15 mouse cellular contexts compared by ENCODE assay signal in the genomic region with DNA sequence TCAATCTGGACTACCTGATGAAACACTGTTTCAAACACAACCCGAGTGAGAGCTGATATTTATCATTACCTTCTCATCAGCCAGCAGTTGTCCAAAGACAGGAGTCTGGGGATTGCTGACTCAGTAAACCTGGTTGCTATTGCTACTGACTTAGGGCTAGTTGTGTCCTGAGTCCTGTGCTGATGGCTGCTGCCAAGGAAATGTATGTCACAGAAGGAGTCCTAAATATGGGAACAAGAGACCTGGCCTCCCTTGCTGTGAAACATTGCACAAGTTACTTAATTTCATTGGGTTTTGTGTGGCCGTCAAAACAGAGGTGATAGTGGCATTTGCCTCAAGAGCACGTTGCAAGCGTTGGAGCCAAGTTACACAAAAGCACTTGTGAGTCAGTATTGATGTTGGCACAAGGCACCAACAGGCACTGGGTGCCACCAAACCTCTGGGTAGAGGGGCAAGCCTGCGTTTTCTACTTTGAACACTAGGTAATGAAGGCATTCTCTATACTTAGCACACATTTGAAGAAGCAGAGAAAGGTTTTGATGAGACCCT. TPM values are rescaled to one million over a fixed set of nuclear protein-coding genes. Genes with fewer than 3 reads are reported as not detected.
DNase-seq lines count a peak whose midpoint lies in the region.
"Had no signal": no experiment of that assay in that cellular context is flagged by ENCODE, and none has a peak within 500 bp of the region (broad histone marks: within the 10 kb centered on the region; RNA-seq: fewer than 3 reads in every experiment).

No protein-coding gene starts in this region.

- peak; percentile 38 for DNase-seq in adrenal gland, postnatal 14 days
- no peak for DNase-seq in adrenal gland, postnatal 25 days
- DNase-seq in lung, adult 18-20 months: peak; percentile 19 to 24
- DNase-seq in lung, postnatal 4 days: no peak
- peak; percentile 54 for DNase-seq in adipocyte (ENCODE audit: low spot score)
- DNase-seq in gonadal fat pad, adult 2 months (ENCODE audit: low read depth): peak; percentile 56
- DNase-seq: cerebellum, adult 11 months; cerebellum, adult 8-10 months; cerebellum, postnatal 14 days; embryo, embryonic 11 days; gastrocnemius, postnatal 36 days; heart, adult 2 months had no signal

RNA-seq across cellular contexts. Expression of gene Mtor, which starts 7.1 kb away (rescaled TPM):
- 65.5 and 67.5 TPM in 2 replicates for total RNA-seq in adrenal gland, postnatal 14 days (2021)
- 61.0 and 81.2 TPM in 2 replicates for total RNA-seq in adrenal gland, postnatal 25 days (2021)
- polyA plus RNA-seq in gonadal fat pad, adult 2 months (2012; rRNA removed): 35.9 and 40.9 TPM in 2 replicates

RNA-seq across cellular contexts. Expression of gene Ubiad1, which starts 11.0 kb away (rescaled TPM):
- total RNA-seq in adrenal gland, postnatal 14 days (2021): 20.0 and 21.8 TPM in 2 replicates
- total RNA-seq in adrenal gland, postnatal 25 days (2021): 20.9 and 21.5 TPM in 2 replicates
- 17.9 and 24.7 TPM in 2 replicates for polyA plus RNA-seq in gonadal fat pad, adult 2 months (2012; rRNA removed)

RNA-seq across cellular contexts. Expression of gene Angptl7, which starts 44.7 kb away (rescaled TPM):
- 1.4 and 2.3 TPM in 2 replicates for total RNA-seq in adrenal gland, postnatal 14 days (2021)
- total RNA-seq in adrenal gland, postnatal 25 days (2021): 0.52 and 1.3 TPM in 2 replicates
- 7.8 and 8.5 TPM in 2 replicates for polyA plus RNA-seq in gonadal fat pad, adult 2 months (2012; rRNA removed)
- total RNA-seq: CH12.LX; common myeloid progenitor, adult 5-6 weeks had no signal
- polyA plus RNA-seq: erythroblast, embryonic 14.5 days had no signal

Comparison
In these comparisons a context has a peak if more than half of its experiments do, and no peak if none do; other contexts are left out.
1. DNase-seq: peak in adrenal gland, postnatal 14 days (single experiment), lung, adult 18-20 months (2 of 2), adipocyte (single experiment) and gonadal fat pad, adult 2 months (single experiment); none in adrenal gland, postnatal 25 days (single experiment) and lung, postnatal 4 days (0 of 2).